Mouse (Mus musculus): ENCODE results near the gene Cartpt.
A peak's percentile ranks its signal among the peaks of the same experiment; 100 is the strongest.
"Not testable (repeated sequence)": the region's sequence is repeated elsewhere in the genome, so short reads cannot be mapped to it uniquely, and the experiment has no call there.

Cartpt gene

GRCm38 (mm10) chr13:99853131-99853530 is 47.8 kb downstream of the Cartpt start:
- DNase-seq, result no peak

- DNase-seq, result not testable (repeated sequence)
Observed at GRCm38 (mm10) chr13:99852416-99852815, 48.5 kb downstream of the Cartpt start.

- no peak for DNase-seq
Observed at GRCm38 (mm10) chr13:99851026-99851425, 49.9 kb downstream of the Cartpt start.

- DNase-seq, result peak; percentile 32
Observed at GRCm38 (mm10) chr13:99849597-99849996, 51.3 kb downstream of the Cartpt start.
